Mouse (Mus musculus): Measurements from ENCODE around the gene Zfp646.

- TF ChIP-seq MXI1 (IDR thresholded peaks at IDR 0.05; ENCODE audit: low read depth, low read length) (no peak), POLR2A (IDR thresholded peaks at IDR 0.05; ENCODE audit: low read depth, low read length) (no peak)
Observed at GRCm38 (mm10) chr7:127901772-127902171, 25.8 kb downstream of the Zfp646 start.

Data from CH12.LX (cell line).